Mouse (Mus musculus) C2C12 (cell line): ENCODE measurements around the gene Cyp2g1.

ENCODE experiments used
- CTCF ChIP-seq: IDR thresholded peaks from one replicate; pipeline ENCODE4 v1.5.1; 2011; ENCODE audit not compliant: control insufficient read depth, insufficient read depth, insufficient read length
- FOSL1 ChIP-seq: IDR thresholded peaks from one replicate; pipeline ENCODE4 v1.8.0; 2011; ENCODE audit warnings: mild to moderate bottlenecking, low read length; ENCODE audit not compliant: poor library complexity, insufficient read depth, severe bottlenecking
- MAX ChIP-seq: IDR thresholded peaks from one replicate; pipeline ENCODE4 v1.6.1; 2011; ENCODE audit warnings: mild to moderate bottlenecking, control low read depth

DNA sequence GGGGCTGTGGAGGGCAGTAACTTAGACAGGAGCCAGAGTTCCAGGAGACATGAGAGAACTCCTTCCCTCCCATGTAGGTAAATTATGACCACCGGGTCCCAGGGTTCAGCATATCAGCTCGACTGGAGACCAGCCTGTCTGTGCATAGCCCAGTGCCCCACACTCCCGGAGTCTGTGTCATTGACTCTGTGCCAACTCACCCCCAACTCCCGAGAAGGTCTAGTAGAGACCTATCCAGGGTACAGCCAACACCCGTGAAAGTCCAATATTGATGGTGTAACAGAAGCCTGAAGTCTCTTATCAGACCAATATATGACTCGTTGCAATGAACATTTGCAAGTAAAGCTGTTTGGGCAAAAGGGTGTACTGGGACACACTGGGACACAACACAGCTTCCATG is 18.7 kb upstream of the Cyp2g1 start:
- no peak for TF ChIP-seq CTCF
- TF ChIP-seq FOSL1 = no peak
- TF ChIP-seq MAX = no peak
